Mouse (Mus musculus): ENCODE results near the gene Hsd17b11. TPM values are rescaled to one million over a fixed set of nuclear protein-coding genes. Genes with fewer than 3 reads are reported as not detected.

Gene Hsd17b11
- total and polyA plus RNA-seq, 2 experiments from 2014 or later: 4.6 to 10.9 TPM

- peak overlapping the region; percentile 18; the same call in 1 of the 2 replicates for H3K9ac ChIP-seq
- H3K9me3 ChIP-seq (ENCODE audit: low read length): no peaks in the 10 kb centered on the region
- TF ChIP-seq CTCF (IDR thresholded peaks at IDR 0.05; ENCODE audit: low read depth): no peak
- no peak overlapping the region for H3K27ac ChIP-seq (ENCODE audit: low read depth, low read length)
- no peaks in the 10 kb centered on the region for H3K27me3 ChIP-seq (ENCODE audit: insufficient read depth, low read length)
- ATAC-seq (no peak; the same call in 1 of the 2 replicates), DNase-seq (peak; percentile 20)
- no peaks in the 10 kb centered on the region for H3K36me3 ChIP-seq (ENCODE audit: insufficient read depth)
- H3K4me3 ChIP-seq (ENCODE audit: low read depth, low read length): no peak overlapping the region
- WGBS: 47% methylated on average over 15 of the region's 15 CpGs
- H3K4me2 ChIP-seq (ENCODE audit: low read depth): peak overlapping the region; percentile 25; the same call in 1 of the 2 replicates
- H3K4me1 ChIP-seq (ENCODE audit: insufficient read depth): no peaks in the 10 kb centered on the region
Observed at GRCm38 (mm10) chr5:104003256-104003931, 18.3 kb downstream of the Hsd17b11 start.

GRCm38 (mm10) chr5:104002549-104003255 is 19.0 kb downstream of the Hsd17b11 start:
- Histone ChIP-seq H3K9me3 (ENCODE audit: low read length) (no peaks in the 10 kb centered on the region), H3K4me2 (ENCODE audit: low read depth) (peak overlapping the region; percentile 25; the same call in 1 of the 2 replicates), H3K36me3 (ENCODE audit: insufficient read depth) (no peaks in the 10 kb centered on the region), H3K4me3 (ENCODE audit: low read depth, low read length) (no peak overlapping the region), H3K4me1 (ENCODE audit: insufficient read depth) (no peaks in the 10 kb centered on the region), H3K9ac (peak overlapping the region; percentile 18; the same call in 1 of the 2 replicates), H3K27ac (ENCODE audit: low read depth, low read length) (no peak overlapping the region), H3K27me3 (ENCODE audit: insufficient read depth, low read length) (no peaks in the 10 kb centered on the region)
- WGBS: 18% methylated on average over 18 of the region's 18 CpGs
- no peak for ATAC-seq
- TF ChIP-seq CTCF (IDR thresholded peaks at IDR 0.05; ENCODE audit: low read depth): no peak
- DNase-seq: no peak

DNA sequence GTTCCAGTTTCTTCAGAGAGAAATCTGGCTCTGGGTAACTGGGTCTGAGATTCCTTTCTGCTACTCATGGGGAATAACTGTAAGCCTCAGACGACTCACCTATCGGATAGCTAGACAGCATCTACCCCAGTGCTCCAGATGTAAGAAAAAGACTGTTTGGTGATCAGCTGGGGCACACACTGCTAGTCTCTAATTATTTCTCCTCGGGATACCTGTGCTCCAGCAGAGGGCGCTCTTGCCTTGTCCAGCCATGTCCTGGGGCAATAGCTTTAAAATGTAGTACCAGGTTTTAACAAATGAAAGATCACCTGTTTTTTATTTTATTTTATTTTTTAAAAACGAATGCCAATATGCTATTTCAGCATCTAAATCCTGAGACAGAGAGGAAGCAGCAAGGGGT is 22.0 kb downstream of the Hsd17b11 start:
- peak; percentile 84 for TF ChIP-seq CTCF (IDR thresholded peaks at IDR 0.05; ENCODE audit: low read depth)
- WGBS: 5% methylated on average over 5 of the region's 5 CpGs
- Histone ChIP-seq H3K9ac (no peak overlapping the region), H3K27me3 (ENCODE audit: insufficient read depth, low read length) (no peaks in the 10 kb centered on the region), H3K4me3 (ENCODE audit: low read depth, low read length) (no peak overlapping the region), H3K36me3 (ENCODE audit: insufficient read depth) (no peaks in the 10 kb centered on the region), H3K27ac (ENCODE audit: low read depth, low read length) (no peak overlapping the region), H3K4me2 (ENCODE audit: low read depth) (no peak overlapping the region), H3K4me1 (ENCODE audit: insufficient read depth) (no peaks in the 10 kb centered on the region), H3K9me3 (ENCODE audit: low read length) (no peaks in the 10 kb centered on the region)
- ATAC-seq (no peak), DNase-seq (peak; percentile 83)

DNA sequence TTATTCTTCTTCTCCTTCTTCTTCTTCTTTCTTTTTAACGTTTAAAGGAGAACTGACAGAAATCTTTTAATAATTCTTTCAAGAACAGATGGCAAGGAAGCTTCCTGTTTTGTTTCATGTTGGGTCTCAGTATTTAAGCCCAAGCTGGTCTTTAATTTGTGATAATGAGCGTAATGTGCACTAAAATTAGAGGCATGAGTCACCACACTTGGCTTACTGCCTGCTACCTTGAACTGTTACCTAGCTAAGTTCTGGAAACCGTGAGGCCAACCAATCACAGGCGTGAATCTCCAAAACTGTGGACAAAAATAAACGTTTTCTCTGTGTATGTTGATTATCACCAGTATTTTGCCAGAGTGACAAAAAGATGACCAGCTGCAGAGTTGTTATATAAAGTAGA is 23.0 kb downstream of the Hsd17b11 start:
- no peak for TF ChIP-seq CTCF (IDR thresholded peaks at IDR 0.05; ENCODE audit: low read depth)
- no peak overlapping the region for H3K4me2 ChIP-seq (ENCODE audit: low read depth)
- ATAC-seq (no peak), DNase-seq (no peak)
- no peak overlapping the region for H3K4me3 ChIP-seq (ENCODE audit: low read depth, low read length)
- 48% methylated on average over 5 of the region's 5 CpGs for WGBS
- H3K9me3 ChIP-seq (ENCODE audit: low read length): no peaks in the 10 kb centered on the region
- H3K36me3 ChIP-seq (ENCODE audit: insufficient read depth): no peaks in the 10 kb centered on the region
- H3K9ac ChIP-seq: no peak overlapping the region
- H3K4me1 ChIP-seq (ENCODE audit: insufficient read depth): no peaks in the 10 kb centered on the region
- H3K27ac ChIP-seq (ENCODE audit: low read depth, low read length): no peak overlapping the region
- H3K27me3 ChIP-seq (ENCODE audit: insufficient read depth, low read length): no peaks in the 10 kb centered on the region

DNA sequence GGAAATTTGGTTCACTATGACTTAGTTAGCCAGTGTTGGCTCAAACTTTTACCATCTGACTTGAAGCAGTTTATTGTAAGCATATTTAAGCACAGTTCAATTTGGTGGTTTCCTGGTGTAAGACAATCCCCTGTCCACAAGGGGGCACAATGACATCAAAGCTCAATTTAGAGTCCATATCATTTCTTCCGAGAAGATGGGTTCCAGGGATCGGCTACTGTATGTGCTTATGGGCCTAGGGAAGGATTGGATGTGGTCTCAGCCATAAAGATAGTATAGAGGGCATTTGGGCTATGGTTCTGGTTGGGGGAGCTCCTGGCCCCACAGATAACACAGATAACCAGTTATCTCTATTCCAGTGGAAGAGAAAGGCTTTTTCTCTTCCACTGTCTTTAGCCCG is 26.5 kb downstream of the Hsd17b11 start:
- H3K27me3 ChIP-seq (ENCODE audit: insufficient read depth, low read length): no peaks in the 10 kb centered on the region
- H3K27ac ChIP-seq (ENCODE audit: low read depth, low read length): no peak overlapping the region
- DNase-seq: peak; percentile 55
- TF ChIP-seq CTCF (IDR thresholded peaks at IDR 0.05; ENCODE audit: low read depth): peak; percentile 68
- no peak for ATAC-seq
- 65% methylated on average over 3 of the region's 3 CpGs for WGBS
- no peak overlapping the region for H3K4me2 ChIP-seq (ENCODE audit: low read depth)
- no peak overlapping the region for H3K9ac ChIP-seq
- no peaks in the 10 kb centered on the region for H3K4me1 ChIP-seq (ENCODE audit: insufficient read depth)
- no peaks in the 10 kb centered on the region for H3K9me3 ChIP-seq (ENCODE audit: low read length)
- H3K36me3 ChIP-seq (ENCODE audit: insufficient read depth): no peaks in the 10 kb centered on the region
- no peak overlapping the region for H3K4me3 ChIP-seq (ENCODE audit: low read depth, low read length)

DNA sequence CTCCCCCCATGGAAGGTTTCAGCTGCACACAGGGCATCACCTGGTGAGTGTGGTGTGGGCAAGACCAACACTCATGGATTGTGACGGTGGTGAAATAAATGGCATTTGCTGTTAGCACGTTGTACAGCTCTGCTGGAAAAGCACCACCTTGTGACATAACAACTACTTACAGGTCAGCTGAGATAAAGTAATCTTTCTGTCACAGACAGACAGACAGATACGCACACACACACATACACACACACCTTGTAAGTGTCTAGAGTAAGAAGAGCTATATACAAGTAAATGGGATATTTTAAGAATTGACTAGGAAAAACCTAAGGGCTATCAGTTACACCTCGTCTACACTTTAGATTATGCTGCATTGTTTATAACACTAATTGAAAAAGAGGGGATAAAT is 27.1 kb downstream of the Hsd17b11 start:
- WGBS: 84% methylated on average over 4 of the region's 4 CpGs
- DNase-seq (no peak), ATAC-seq (no peak)
- H3K27me3 ChIP-seq (ENCODE audit: insufficient read depth, low read length): no peaks in the 10 kb centered on the region
- H3K4me2 ChIP-seq (ENCODE audit: low read depth): no peak overlapping the region
- no peak overlapping the region for H3K9ac ChIP-seq
- H3K36me3 ChIP-seq (ENCODE audit: insufficient read depth): no peaks in the 10 kb centered on the region
- no peak overlapping the region for H3K27ac ChIP-seq (ENCODE audit: low read depth, low read length)
- no peaks in the 10 kb centered on the region for H3K9me3 ChIP-seq (ENCODE audit: low read length)
- H3K4me1 ChIP-seq (ENCODE audit: insufficient read depth): no peaks in the 10 kb centered on the region
- H3K4me3 ChIP-seq (ENCODE audit: low read depth, low read length): no peak overlapping the region
- TF ChIP-seq CTCF (IDR thresholded peaks at IDR 0.05; ENCODE audit: low read depth): no peak

DNA sequence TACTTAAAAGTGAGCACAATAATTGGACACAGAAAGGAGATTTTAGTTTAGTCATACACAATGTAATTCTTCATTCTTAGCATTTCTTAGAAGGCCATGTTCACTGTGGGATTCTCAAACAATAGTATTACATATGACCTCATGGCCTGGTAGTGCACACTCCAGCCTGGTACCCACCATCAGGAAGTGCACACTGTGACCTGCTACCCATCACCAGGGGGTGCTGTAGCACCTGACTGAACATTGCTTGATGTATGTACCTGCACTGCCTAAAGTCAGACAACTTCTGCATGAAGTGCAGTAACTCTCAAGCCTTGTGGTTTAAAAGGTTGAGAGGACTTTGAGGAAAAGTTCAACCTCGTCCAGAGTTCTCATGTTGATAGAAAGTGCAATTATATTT is 28.1 kb downstream of the Hsd17b11 start:
- no peak overlapping the region for H3K4me2 ChIP-seq (ENCODE audit: low read depth)
- TF ChIP-seq CTCF (IDR thresholded peaks at IDR 0.05; ENCODE audit: low read depth): peak; percentile 22; the same call in 1 of the 2 replicates
- H3K36me3 ChIP-seq (ENCODE audit: insufficient read depth): no peaks in the 10 kb centered on the region
- no peaks in the 10 kb centered on the region for H3K4me1 ChIP-seq (ENCODE audit: insufficient read depth)
- H3K27me3 ChIP-seq (ENCODE audit: insufficient read depth, low read length): no peaks in the 10 kb centered on the region
- no peak overlapping the region for H3K9ac ChIP-seq
- DNase-seq (no peak), ATAC-seq (no peak)
- H3K9me3 ChIP-seq (ENCODE audit: low read length): no peaks in the 10 kb centered on the region
- WGBS: 87% methylated on average over 1 of the region's 1 CpGs
- H3K27ac ChIP-seq (ENCODE audit: low read depth, low read length): no peak overlapping the region
- no peak overlapping the region for H3K4me3 ChIP-seq (ENCODE audit: low read depth, low read length)
